Mouse (Mus musculus) inflammation-experienced regulatory T-cells, adult 6 months (primary cell): ENCODE data around the gene 9130409I23Rik. TPM values are rescaled to one million over a fixed set of nuclear protein-coding genes. Genes with fewer than 3 reads are reported as not detected.
A peak's percentile ranks its signal among the peaks of the same experiment; 100 is the strongest.

Source experiments
- ATAC-seq: one replicate; pipeline ENCODE4 v1.8.0; 2017
- polyA plus RNA-seq, 3 experiments: library from polyadenylated mRNA; unstranded; fragments of 100-300 nt; shearing (Covaris generic); gene quantifications; one replicate each; pipeline ENCODE4 v1.2.1; 2017

The 9130409I23Rik gene
- polyA plus RNA-seq: not detected

GRCm38 (mm10) chr1:181050937-181051336 lies at the start of gene 9130409I23Rik:
Gene 9130409I23Rik, plus strand, starts transcription at chr1:181051237.
- ATAC-seq: no peak

- ATAC-seq: no peak
Observed at GRCm38 (mm10) chr1:181001621-181002020, 49.4 kb upstream of the 9130409I23Rik start.

GRCm38 (mm10) chr1:181003790-181004189 lies 47.2 kb upstream of the 9130409I23Rik start:
- ATAC-seq: no peak

- ATAC-seq: no peak
Observed at GRCm38 (mm10) chr1:181005331-181005730, 45.7 kb upstream of the 9130409I23Rik start.

- no peak for ATAC-seq
Observed at GRCm38 (mm10) chr1:181007831-181008230, 43.2 kb upstream of the 9130409I23Rik start.

- no peak for ATAC-seq
Observed at GRCm38 (mm10) chr1:181008266-181008665, 42.8 kb upstream of the 9130409I23Rik start.

- ATAC-seq: no peak
Observed at GRCm38 (mm10) chr1:181009011-181009590, 41.9 kb upstream of the 9130409I23Rik start.

- ATAC-seq: no peak
Observed at GRCm38 (mm10) chr1:181009754-181010153, 41.3 kb upstream of the 9130409I23Rik start.

- ATAC-seq: no peak
Observed at GRCm38 (mm10) chr1:181010171-181010932, 40.7 kb upstream of the 9130409I23Rik start.

GRCm38 (mm10) chr1:181011601-181012000 lies 39.4 kb upstream of the 9130409I23Rik start:
- ATAC-seq: no peak

GRCm38 (mm10) chr1:181012416-181012815 lies 38.6 kb upstream of the 9130409I23Rik start:
- no peak for ATAC-seq

- ATAC-seq: no peak
Observed at GRCm38 (mm10) chr1:181013446-181013845, 37.6 kb upstream of the 9130409I23Rik start.

- peak; percentile 21 for ATAC-seq
Observed at GRCm38 (mm10) chr1:181014731-181015500, 36.1 kb upstream of the 9130409I23Rik start.

GRCm38 (mm10) chr1:181015558-181015957 lies 35.5 kb upstream of the 9130409I23Rik start:
- ATAC-seq: no peak

GRCm38 (mm10) chr1:181016045-181016444 lies 35.0 kb upstream of the 9130409I23Rik start:
- no peak for ATAC-seq

- ATAC-seq: peak; percentile 84
Observed at GRCm38 (mm10) chr1:181016532-181017131, 34.4 kb upstream of the 9130409I23Rik start.

- peak; percentile 60 for ATAC-seq
Observed at GRCm38 (mm10) chr1:181017212-181017711, 33.8 kb upstream of the 9130409I23Rik start.

GRCm38 (mm10) chr1:181017890-181018420 lies 33.1 kb upstream of the 9130409I23Rik start:
- no peak for ATAC-seq

- ATAC-seq: no peak
Observed at GRCm38 (mm10) chr1:181020756-181021487, 30.1 kb upstream of the 9130409I23Rik start, which contains the start of gene Ephx1. Gene Ephx1, minus strand, starts transcription at chr1:181020904.

GRCm38 (mm10) chr1:181021488-181021865 lies 29.6 kb upstream of the 9130409I23Rik start:
- ATAC-seq: no peak

GRCm38 (mm10) chr1:181022265-181022664 lies 28.8 kb upstream of the 9130409I23Rik start:
- ATAC-seq: peak; percentile 89
